Mouse (Mus musculus) cortical plate, adult 2 months (tissue): ENCODE measurements around the gene Rhbdl2.

ENCODE experiments used
- CTCF ChIP-seq: fragments of 200-500 bp; IDR thresholded peaks from 2 replicates; pipeline ENCODE4 v1.5.1; 2011; ENCODE audit warnings: mild to moderate bottlenecking, control low read depth, low read length; ENCODE audit not compliant: insufficient read depth; ENCODE audit errors: extremely low read depth
- POLR2A ChIP-seq: fragments of 200-500 bp; IDR thresholded peaks from 2 replicates; pipeline ENCODE4 v1.6.1; 2011; ENCODE audit warnings: mild to moderate bottlenecking, low read length, control low read depth; ENCODE audit not compliant: insufficient read depth; ENCODE audit errors: extremely low read depth

DNA sequence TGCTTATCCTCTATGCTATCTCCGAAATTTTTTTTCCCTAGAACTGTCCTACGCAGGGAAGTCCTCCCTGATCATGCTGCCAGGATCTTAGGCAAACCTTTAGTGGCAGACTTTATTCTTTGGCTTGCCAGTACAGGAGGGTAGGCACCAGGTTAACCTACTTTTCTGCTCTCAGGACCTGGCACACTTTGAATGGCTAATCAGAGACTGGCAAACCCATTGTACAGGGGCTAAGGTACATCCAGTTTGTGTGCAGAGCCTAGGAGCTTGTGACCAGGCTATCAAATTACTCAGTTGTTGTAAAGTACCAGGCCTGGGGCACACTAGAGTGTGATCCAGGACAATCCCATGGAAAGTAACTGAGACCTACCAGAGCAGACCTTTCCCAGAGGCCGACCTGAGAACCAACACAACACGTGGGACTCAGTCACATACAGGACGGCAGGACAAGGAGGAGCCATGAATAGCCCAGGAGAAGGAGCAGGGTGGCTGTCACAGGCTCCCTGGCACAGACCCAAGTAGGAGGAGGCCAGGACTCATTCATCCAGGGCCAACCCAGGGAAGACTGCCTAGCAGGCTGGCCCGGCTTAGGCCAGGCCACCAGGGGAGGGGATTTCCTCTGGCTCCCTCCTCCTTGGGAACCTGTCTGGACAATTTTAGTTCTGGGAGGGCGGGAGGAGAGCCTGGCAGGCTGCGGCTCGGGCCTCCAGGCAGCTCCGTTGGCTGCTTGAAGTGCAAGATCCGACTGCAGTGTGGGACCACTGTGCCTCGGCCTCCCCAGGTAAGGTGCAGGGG is at the start of gene Rhbdl2:
- TF ChIP-seq POLR2A (no peak), CTCF (no peak)
